Mouse (Mus musculus): Measurements from ENCODE around the gene Mgat4e.
A peak's percentile ranks its signal among the peaks of the same experiment; 100 is the strongest.

Gene Mgat4e

GRCm38 (mm10) chr1:134549632-134550132 is at the start of gene Mgat4e:
Gene Mgat4e (minus strand): TSS chr1:134549682.
- no peak for DNase-seq

GRCm38 (mm10) chr1:134597339-134598054 is 48.0 kb upstream of the Mgat4e start:
- DNase-seq, result no peak

DNA sequence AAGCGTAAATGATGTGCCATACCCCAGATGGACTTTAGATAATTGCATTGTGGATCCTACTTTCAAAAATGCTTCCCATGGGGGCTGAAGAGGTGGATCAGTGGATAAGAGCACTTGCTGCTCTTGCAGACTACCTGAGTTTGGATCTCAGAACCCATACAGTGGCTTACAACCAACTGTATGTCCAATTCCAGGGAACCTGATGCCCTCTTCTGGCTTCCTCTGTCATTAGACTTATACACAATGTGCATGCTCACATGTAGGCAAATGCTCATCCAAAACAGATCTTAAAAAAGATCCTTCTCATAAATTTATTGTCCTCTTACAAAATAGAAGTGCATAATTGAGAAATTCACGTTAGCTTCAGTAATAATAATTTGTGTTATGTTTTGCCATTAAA is 42.3 kb upstream of the Mgat4e start:
- DNase-seq, result no peak

GRCm38 (mm10) chr1:134589676-134590075 is 40.2 kb upstream of the Mgat4e start:
- DNase-seq, result no peak

- no peak for DNase-seq
Measured at GRCm38 (mm10) chr1:134583560-134583959, 34.1 kb upstream of the Mgat4e start.

GRCm38 (mm10) chr1:134580796-134581195 is 31.3 kb upstream of the Mgat4e start:
- no peak for DNase-seq

DNA sequence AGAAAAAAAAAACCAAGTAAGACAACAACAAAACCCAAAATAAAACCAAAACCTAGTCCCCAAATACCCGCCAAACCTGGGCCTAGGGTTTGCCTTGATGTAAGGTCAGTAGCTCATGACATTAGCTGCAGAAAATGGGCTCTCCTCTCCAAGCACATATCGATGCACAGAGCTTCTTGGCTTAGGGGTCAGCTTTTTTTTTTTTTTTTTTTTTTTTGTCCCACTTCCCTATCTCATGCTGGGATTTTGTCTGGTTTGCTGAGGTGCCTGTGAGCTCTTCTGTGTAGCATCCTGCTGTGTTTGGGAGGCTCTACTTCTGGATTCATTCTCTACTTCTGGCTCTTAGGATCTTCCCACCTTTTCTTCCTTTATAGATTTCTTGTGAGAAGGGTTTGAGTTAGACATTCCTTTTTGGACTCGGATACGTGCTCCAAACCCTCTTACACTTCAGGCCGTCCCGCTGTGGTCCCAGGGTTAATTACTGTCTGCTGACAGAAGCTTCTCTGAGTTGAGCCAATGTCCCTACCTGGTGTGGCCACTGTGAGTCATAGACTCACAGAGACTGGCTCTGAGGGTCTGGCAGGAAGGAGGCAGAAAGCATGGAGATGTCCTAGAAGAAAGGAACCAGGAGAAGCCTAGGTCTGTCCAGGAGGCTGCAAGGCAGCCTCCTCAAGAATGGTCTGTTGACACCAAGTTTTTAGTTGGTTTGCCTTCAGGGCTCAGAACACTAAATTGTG is 28.1 kb upstream of the Mgat4e start:
- no peak for DNase-seq

DNA sequence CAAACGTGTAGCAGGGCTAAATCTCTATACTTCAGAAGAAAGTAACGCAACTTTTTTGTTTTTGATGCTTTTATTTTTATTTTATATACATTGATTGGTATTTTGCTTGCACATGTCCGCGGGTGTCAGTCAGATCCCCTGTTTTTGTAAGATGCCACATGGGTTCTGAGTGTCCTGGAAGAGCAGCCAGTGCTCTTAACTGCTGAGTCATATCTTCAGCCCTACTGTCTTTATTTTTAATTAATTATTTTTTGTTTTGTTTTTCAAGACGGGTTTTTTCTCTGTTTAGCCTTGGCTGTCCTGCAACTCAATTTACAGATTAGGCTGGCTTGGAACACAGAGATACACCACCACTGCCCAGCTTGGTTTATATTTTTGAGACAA is 24.4 kb upstream of the Mgat4e start:
- no peak for DNase-seq

DNA sequence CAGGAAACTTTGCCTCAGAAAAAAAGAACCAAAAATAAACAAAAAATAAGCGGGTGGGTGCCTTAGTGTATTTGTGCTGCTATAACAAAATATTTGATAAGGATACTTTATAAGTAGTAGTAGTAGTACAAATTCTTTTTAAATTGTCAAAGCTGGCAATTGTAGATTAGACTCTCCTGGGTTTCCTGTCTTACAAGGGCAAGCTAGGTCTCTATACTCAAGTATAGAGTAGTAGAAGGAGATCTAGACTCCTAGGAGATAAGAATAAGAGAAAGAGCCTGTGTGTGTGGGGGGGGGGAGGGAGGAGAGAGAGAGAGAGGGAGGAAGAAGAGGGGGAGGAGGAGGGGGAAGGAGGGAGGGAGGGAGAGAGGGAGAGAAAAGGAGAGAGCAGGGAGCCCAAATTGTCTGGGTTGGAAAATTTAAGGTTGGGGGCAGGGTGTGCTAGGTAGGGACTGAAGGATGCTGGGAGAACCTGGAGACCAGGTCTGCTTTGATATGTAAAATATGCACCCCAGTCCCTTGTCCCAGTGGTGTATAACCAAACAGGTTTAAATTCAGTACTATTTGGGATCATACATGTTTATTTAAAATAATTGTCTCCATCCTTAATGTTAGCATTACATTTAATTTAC is 23.9 kb upstream of the Mgat4e start:
- no peak for DNase-seq

DNA sequence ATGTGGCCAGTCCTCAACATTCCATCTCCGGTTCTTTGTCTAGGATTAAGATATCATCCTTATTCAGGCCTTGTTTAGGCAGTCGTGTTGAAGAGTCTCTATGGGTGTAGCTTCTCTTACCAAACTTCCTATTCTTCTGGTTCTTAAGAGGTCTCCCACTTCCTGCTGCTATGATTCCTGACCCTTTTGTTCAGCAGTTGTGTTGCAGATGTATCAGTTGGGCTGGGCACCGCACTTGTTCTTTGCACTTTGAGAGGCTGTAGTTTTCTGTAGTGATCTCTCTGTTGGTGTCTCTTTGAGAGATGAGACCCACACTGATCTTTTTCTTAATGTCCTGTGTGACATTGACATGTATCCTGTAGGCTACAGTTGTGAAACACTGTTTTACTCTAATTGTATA is 21.1 kb upstream of the Mgat4e start:
- DNase-seq, result no peak

GRCm38 (mm10) chr1:134570171-134570570 is 20.7 kb upstream of the Mgat4e start:
- no peak for DNase-seq

GRCm38 (mm10) chr1:134567511-134567910 is 18.0 kb upstream of the Mgat4e start:
- DNase-seq, result no peak

- DNase-seq, result no peak
Measured at GRCm38 (mm10) chr1:134563726-134564125, 14.2 kb upstream of the Mgat4e start.

- no peak for DNase-seq
Measured at GRCm38 (mm10) chr1:134562457-134562856, 13.0 kb upstream of the Mgat4e start.

GRCm38 (mm10) chr1:134561770-134562143 is 12.3 kb upstream of the Mgat4e start:
- no peak for DNase-seq

DNA sequence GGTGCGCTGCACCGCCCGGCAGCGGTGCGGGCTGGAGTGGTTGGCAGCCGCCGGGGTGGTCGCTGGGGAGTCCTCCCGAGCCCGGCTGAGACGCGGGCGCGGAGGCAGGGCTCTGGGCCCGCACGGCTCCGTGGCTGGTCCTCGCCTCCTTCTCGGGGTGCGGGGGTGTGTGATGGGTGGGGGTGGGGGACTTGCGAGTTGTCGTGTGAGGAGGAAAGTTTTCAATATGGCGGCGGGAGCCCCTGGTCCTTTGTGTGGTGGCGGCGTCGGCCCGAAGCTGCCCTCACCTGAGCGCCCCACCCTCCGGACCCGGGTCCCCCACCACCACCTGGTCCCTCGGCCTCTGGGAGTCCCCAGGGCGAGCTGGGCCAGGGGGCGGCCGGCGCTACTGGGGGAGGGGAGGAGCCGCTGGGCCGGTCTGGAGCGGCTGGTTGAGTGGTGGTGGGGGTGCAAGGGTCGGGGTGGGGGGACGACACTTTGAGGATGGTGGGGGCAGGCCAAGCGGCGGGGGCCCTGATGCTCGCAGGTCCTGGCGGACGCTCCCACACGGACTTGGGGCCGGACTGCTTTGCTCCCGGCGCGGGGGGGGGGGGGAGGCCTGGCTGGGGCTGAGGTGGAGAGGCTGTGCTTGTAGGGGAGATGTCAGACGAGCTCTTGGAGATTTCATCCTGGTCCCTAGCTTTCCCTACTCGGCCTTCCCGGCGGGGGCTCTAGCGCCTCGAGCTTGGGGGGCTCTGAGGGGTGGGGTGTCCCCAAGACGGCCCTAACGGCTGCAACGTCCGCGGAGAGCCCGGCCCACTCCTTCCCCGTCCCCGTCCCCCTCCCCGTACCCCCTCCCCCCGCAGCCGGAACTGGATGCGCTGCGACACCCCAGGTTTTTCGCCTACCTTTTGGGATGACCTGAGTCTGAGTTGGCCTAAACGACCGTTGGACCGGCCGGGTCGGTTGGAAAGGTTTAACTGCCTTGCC is 11.6 kb upstream of the Mgat4e start:
- DNase-seq, result peak; percentile 44 to 58

- DNase-seq, result peak in 1 of 2 experiments; percentile 70
Measured at GRCm38 (mm10) chr1:134560396-134560795, 10.9 kb upstream of the Mgat4e start.

- DNase-seq, result peak; percentile 94
Measured at GRCm38 (mm10) chr1:134559976-134560375, 10.5 kb upstream of the Mgat4e start, which contains the start of gene Kdm5b. Gene Kdm5b (plus strand): TSS chr1:134560171.

- no peak for DNase-seq
Measured at GRCm38 (mm10) chr1:134559226-134559625, 9.7 kb upstream of the Mgat4e start.

- DNase-seq, result no peak
Measured at GRCm38 (mm10) chr1:134558511-134558910, 9.0 kb upstream of the Mgat4e start.

DNA sequence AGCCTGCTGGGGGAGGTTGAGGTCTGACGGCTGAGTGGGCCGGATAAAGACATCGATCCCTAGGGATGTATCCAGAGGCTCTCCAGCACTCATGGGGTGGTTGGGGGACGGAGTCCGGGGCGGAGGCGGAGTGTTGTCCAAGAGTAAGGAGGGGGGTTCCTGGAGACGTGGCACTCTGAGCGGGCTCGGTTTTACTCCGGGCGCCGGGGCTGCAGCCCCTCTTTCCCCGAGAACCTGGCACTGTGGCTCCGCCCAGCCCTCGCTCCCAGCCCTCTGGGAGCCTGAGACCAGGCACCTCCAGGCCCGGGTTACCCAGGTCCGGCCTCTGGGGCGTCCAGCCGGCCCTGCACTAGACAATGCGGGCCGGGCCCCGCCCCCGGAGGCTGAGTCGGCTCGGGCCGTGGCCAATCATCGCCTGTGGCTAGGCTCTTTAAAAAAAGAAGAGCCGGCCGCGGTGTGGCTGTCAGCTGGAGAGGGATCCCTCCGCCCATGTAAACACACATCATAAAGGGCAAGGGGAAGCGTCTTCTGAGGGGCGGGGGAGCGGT is 7.3 kb upstream of the Mgat4e start:
- peak; percentile 89 to 93 for DNase-seq

Measured in thymus, postnatal 36 days (tissue).